Mouse (Mus musculus) C2C12 (cell line): ENCODE data around the gene Prn. TPM values are rescaled to one million over a fixed set of nuclear protein-coding genes. Genes with fewer than 3 reads are reported as not detected.

ENCODE experiments used
- H3K27me3 ChIP-seq: one replicate; pipeline ENCODE4 v1.6.1; 2011; ENCODE audit not compliant: control insufficient read depth, insufficient read depth, insufficient read length
- H3K36me3 ChIP-seq: one replicate; pipeline ENCODE4 v1.6.1; 2011; ENCODE audit not compliant: control insufficient read depth, insufficient read depth
- H3K4me3 ChIP-seq: one replicate; pipeline ENCODE4 v1.5.1; 2011; ENCODE audit warnings: mild to moderate bottlenecking, control low read depth; ENCODE audit not compliant: poor library complexity, insufficient read depth, severe bottlenecking
- H3K79me2 ChIP-seq: one replicate; pipeline ENCODE4 v1.6.1; 2011; ENCODE audit not compliant: control insufficient read depth, insufficient read depth
- H3K79me3 ChIP-seq: one replicate; pipeline ENCODE4 v1.6.1; 2011; ENCODE audit warnings: low read depth, control low read depth
- H3ac ChIP-seq: one replicate; pipeline ENCODE3; 2011; ENCODE audit warnings: low read depth; ENCODE audit not compliant: control insufficient read depth, insufficient read length
- CEBPB ChIP-seq: IDR thresholded peaks from one replicate; pipeline ENCODE4 v1.6.1; 2011; ENCODE audit warnings: low read depth, mild to moderate bottlenecking, control low read depth, moderate library complexity
- CTCF ChIP-seq: IDR thresholded peaks from one replicate; pipeline ENCODE4 v1.5.1; 2011; ENCODE audit not compliant: control insufficient read depth, insufficient read depth, insufficient read length
- FOSL1 ChIP-seq: IDR thresholded peaks from one replicate; pipeline ENCODE4 v1.8.0; 2011; ENCODE audit warnings: mild to moderate bottlenecking, low read length; ENCODE audit not compliant: poor library complexity, insufficient read depth, severe bottlenecking
- MAX ChIP-seq: IDR thresholded peaks from one replicate; pipeline ENCODE4 v1.6.1; 2011; ENCODE audit warnings: mild to moderate bottlenecking, control low read depth
- MYOD1 ChIP-seq: IDR thresholded peaks from one replicate; pipeline ENCODE4 v1.6.1; 2011; ENCODE audit warnings: low read depth; ENCODE audit not compliant: control insufficient read depth, insufficient read length
- MYOG ChIP-seq: IDR thresholded peaks from one replicate; pipeline ENCODE4 v1.6.1; 2011; ENCODE audit not compliant: control insufficient read depth, insufficient read length; ENCODE audit errors: extremely low read depth
- USF1 ChIP-seq: IDR thresholded peaks from one replicate; pipeline ENCODE4 v1.6.1; 2011; ENCODE audit warnings: low read depth, mild to moderate bottlenecking, control low read depth, moderate library complexity
- polyA plus RNA-seq: library from polyadenylated mRNA; unstranded; fragments of >200 nt; fragmentation: generic; extraction: Trizol; gene quantifications from one replicate; pipeline ENCODE4 v1.2.1, GENCODE M21; 2012; ENCODE audit warnings: missing spikeins

Prn gene
- polyA plus RNA-seq, 1 experiment: not detected

DNA sequence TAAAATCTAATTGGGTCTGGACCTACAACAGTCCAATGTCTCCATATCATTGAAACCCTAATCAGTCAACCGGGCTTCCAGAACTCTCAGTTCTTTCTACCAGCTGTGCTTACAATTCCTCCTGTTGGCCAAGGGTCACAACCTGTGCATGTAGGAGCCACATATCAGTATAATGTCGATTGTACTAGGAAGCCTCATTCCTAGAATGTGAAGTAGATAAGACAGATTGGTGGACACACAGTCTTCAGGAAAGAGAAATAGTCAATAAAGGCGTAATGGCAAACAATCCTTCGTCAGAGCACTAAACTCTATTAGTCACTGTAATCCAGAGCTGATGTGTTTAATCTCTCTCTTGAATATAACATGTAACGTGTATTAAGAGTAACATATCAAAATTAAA, 40.8 kb upstream of the Prn start:
- TF ChIP-seq MYOG (no peak), MAX (no peak), USF1 (no peak), CTCF (no peak), CEBPB (no peak), MYOD1 (no peak), FOSL1 (no peak)
- no peak overlapping the region for H3ac ChIP-seq

DNA sequence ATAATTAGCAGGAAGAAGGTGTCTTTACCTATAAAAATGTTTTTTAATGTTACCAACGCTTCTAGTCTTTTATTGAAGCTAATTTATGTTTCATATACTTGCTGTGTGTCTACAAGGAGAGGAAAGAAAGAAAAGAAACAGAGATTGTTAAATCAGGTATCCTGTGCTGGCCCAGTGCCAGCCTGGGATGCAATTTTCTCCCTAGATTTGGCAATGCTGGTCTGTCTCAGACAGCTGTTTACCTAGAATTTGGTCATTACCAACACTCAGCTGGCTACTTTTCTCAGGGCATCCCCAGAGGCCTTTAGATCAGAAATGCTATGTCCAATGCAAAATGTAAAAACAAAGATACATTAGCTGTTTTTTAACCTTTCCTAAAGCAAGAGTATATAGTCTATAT, 36.4 kb upstream of the Prn start:
- Histone ChIP-seq H3ac (no peak overlapping the region), H3K4me3 (no peak overlapping the region), H3K79me3 (no peaks in the 10 kb centered on the region), H3K79me2 (no peaks in the 10 kb centered on the region), H3K27me3 (no peaks in the 10 kb centered on the region), H3K36me3 (no peaks in the 10 kb centered on the region)
- no peak for TF ChIP-seq USF1
- TF ChIP-seq MAX: no peak
- TF ChIP-seq CTCF: no peak
- TF ChIP-seq MYOG: no peak
- no peak for TF ChIP-seq MYOD1
- no peak for TF ChIP-seq FOSL1
- no peak for TF ChIP-seq CEBPB

More for the DNA sequence above, 40.8 kb upstream of the Prn start:
- Histone ChIP-seq H3K27me3 (no peaks in the 10 kb centered on the region), H3K79me3 (no peaks in the 10 kb centered on the region), H3K79me2 (no peaks in the 10 kb centered on the region), H3K36me3 (no peaks in the 10 kb centered on the region), H3K4me3 (no peak overlapping the region)

DNA sequence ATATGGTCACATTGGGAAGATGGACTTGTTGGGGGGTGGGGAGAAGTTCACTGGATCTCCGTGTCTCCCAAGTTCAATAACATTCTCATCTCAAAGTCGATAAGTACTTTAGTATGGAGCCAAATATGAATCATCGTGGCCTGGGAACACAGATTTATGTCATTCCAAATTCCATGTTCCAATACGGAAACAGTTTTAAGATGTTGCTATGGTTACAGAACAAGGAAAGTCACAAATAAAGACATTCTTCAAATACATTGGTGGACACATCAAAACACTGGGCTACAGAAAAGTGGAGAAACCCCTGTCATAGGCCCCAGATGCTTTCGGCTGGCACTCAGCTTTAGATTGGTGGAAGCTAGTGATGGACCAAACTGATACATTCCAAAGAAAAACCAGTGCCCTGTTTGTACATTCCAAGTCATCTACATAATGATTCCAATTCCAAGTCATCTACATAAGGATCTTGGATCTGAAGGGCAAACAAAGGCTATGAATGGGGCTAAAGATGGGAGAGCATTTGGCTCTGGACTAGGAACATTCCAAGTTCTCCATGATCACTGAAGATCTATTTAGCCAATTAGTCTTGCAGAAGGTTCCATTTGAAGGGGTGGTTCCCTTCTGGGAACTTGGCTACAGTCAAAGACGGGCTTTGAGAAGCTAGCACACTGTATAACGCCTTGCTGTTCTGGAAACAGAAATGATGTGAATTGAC, 33.0 kb upstream of the Prn start:
- Histone ChIP-seq H3K79me2 (no peaks in the 10 kb centered on the region), H3ac (no peak overlapping the region), H3K4me3 (no peak overlapping the region), H3K27me3 (no peaks in the 10 kb centered on the region), H3K79me3 (no peaks in the 10 kb centered on the region), H3K36me3 (no peaks in the 10 kb centered on the region)
- TF ChIP-seq CEBPB: no peak
- TF ChIP-seq USF1: no peak
- no peak for TF ChIP-seq MYOG
- TF ChIP-seq FOSL1: no peak
- TF ChIP-seq MYOD1: no peak
- TF ChIP-seq CTCF: no peak
- TF ChIP-seq MAX: no peak

DNA sequence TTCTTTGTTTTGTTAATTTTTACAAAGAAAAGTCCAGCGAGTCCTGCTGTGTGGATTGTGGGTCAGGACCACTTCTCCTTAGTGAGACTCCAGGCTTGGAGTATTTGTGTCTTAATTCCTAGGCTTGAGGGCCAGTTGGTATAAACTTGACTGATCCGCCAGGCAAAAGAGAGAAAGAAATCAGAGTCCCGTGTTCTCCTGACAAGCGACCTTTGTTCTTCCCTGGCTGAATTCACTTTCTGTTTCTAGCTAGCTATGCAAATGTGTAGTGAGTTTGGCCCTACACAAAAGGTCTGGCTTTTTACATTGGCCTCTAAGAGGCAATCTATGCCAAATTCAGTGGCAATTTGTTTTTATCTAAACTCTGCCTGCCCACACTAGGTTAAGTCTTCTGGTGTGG, 28.0 kb upstream of the Prn start:
- no peak for TF ChIP-seq MAX
- TF ChIP-seq MYOG: no peak
- TF ChIP-seq CTCF: no peak
- TF ChIP-seq CEBPB: no peak
- no peak for TF ChIP-seq FOSL1
- TF ChIP-seq USF1: no peak
- no peak for TF ChIP-seq MYOD1
- no peaks in the 10 kb centered on the region for H3K27me3 ChIP-seq
- H3ac ChIP-seq: no peak overlapping the region
- no peaks in the 10 kb centered on the region for H3K36me3 ChIP-seq
- no peaks in the 10 kb centered on the region for H3K79me3 ChIP-seq
- no peaks in the 10 kb centered on the region for H3K79me2 ChIP-seq
- no peak overlapping the region for H3K4me3 ChIP-seq

DNA sequence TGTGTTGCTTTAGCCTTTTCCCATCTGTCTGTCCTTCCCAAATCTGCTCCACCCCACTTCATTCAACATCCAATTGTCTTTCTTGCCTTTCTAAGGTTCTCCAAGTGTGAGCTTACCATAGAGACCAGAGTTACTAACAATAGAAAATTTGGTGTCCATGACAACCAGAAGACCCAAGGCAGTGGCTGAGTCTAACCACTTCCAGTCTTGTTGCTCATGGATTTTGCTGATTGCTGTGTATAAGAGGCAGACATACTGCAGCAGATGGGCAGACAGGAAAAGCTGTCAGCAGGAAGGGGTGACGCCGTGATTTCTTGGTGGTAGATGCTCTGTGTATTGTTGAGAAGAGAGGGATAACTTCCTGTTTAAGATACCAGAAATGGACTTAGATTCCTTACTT, 26.6 kb upstream of the Prn start:
- TF ChIP-seq USF1 (no peak), CEBPB (no peak), MAX (no peak), MYOG (no peak), CTCF (no peak), FOSL1 (no peak), MYOD1 (no peak)
- H3ac ChIP-seq: no peak overlapping the region

More for the DNA sequence above, 26.6 kb upstream of the Prn start:
- no peak overlapping the region for H3K4me3 ChIP-seq
- H3K79me2 ChIP-seq: no peaks in the 10 kb centered on the region
- H3K36me3 ChIP-seq: no peaks in the 10 kb centered on the region
- no peaks in the 10 kb centered on the region for H3K27me3 ChIP-seq
- H3K79me3 ChIP-seq: no peaks in the 10 kb centered on the region
